Mouse (Mus musculus): Measurements from ENCODE around the gene Haus8. TPM values are rescaled to one million over a fixed set of nuclear protein-coding genes. Genes with fewer than 3 reads are reported as not detected.
"Not testable (repeated sequence)": the region's sequence is repeated elsewhere in the genome, so short reads cannot be mapped to it uniquely, and the experiment has no call there.

Haus8 gene
- total and polyA plus RNA-seq, 2 experiments = 2.8 to 4.0 TPM

GRCm38 (mm10) chr8:71302788-71303187, 30.1 kb upstream of the Haus8 start:
- Histone ChIP-seq H3K27ac (replicated peaks; ENCODE audit: insufficient read depth, low read depth, low read length) (no peak overlapping the region), H3K4me3 (ENCODE audit: insufficient read depth, low read depth, low read length) (no peak overlapping the region), H3K9ac (ENCODE audit: low read depth, low read length) (no peak overlapping the region), H3K27me3 (ENCODE audit: control insufficient read depth, insufficient read depth, low read length) (no peaks in the 10 kb centered on the region), H3K4me1 (ENCODE audit: control insufficient read depth, insufficient read depth, low read length) (peaks cover 18% of the 10 kb centered on the region), H3K79me2 (ENCODE audit: control insufficient read depth, insufficient read depth, low read length) (peaks cover 21% of the 10 kb centered on the region; the same call in 1 of the 2 replicates), H3K36me3 (ENCODE audit: control insufficient read depth, insufficient read depth, low read length) (no peaks in the 10 kb centered on the region)
- 100% methylated on average over 1 of the region's 1 CpGs for WGBS
- DNase-seq (ENCODE audit: extremely low read depth, low read depth, low spot score) = no peak
- no peak for TF ChIP-seq POLR2A (IDR thresholded peaks at IDR 0.05; ENCODE audit: extremely low read depth, insufficient read depth, low read length)
- TF ChIP-seq CTCF (IDR thresholded peaks at IDR 0.05; ENCODE audit: low read depth, low read length) = no peak

GRCm38 (mm10) chr8:71299716-71300115, 27.0 kb upstream of the Haus8 start:
- no peak overlapping the region for H3K9ac ChIP-seq (ENCODE audit: low read depth, low read length)

GRCm38 (mm10) chr8:71297439-71297838, 24.7 kb upstream of the Haus8 start:
- H3K9ac ChIP-seq (ENCODE audit: low read depth, low read length) = no peak overlapping the region
- H3K27me3 ChIP-seq (ENCODE audit: control insufficient read depth, insufficient read depth, low read length) = no peaks in the 10 kb centered on the region
- no peak for DNase-seq (ENCODE audit: extremely low read depth, low read depth, low spot score)
- no peak overlapping the region for H3K27ac ChIP-seq (replicated peaks; ENCODE audit: insufficient read depth, low read depth, low read length)
- 59% methylated on average over 1 of the region's 1 CpGs for WGBS
- peaks cover 25% of the 10 kb centered on the region for H3K4me1 ChIP-seq (ENCODE audit: control insufficient read depth, insufficient read depth, low read length)
- no peak for TF ChIP-seq POLR2A (IDR thresholded peaks at IDR 0.05; ENCODE audit: extremely low read depth, insufficient read depth, low read length)
- TF ChIP-seq CTCF (IDR thresholded peaks at IDR 0.05; ENCODE audit: low read depth, low read length) = no peak
- H3K4me3 ChIP-seq (ENCODE audit: insufficient read depth, low read depth, low read length) = no peak overlapping the region
- H3K36me3 ChIP-seq (ENCODE audit: control insufficient read depth, insufficient read depth, low read length) = no peaks in the 10 kb centered on the region
- H3K79me2 ChIP-seq (ENCODE audit: control insufficient read depth, insufficient read depth, low read length) = peaks cover 14% of the 10 kb centered on the region; the same call in 1 of the 2 replicates

More at GRCm38 (mm10) chr8:71299716-71300115, 27.0 kb upstream of the Haus8 start:
- WGBS = 19% methylated on average over 3 of the region's 3 CpGs
- no peaks in the 10 kb centered on the region for H3K36me3 ChIP-seq (ENCODE audit: control insufficient read depth, insufficient read depth, low read length)
- peaks cover 14% of the 10 kb centered on the region; the same call in 1 of the 2 replicates for H3K79me2 ChIP-seq (ENCODE audit: control insufficient read depth, insufficient read depth, low read length)
- peaks cover 25% of the 10 kb centered on the region for H3K4me1 ChIP-seq (ENCODE audit: control insufficient read depth, insufficient read depth, low read length)
- peak overlapping the region; percentile 57 for H3K27ac ChIP-seq (replicated peaks; ENCODE audit: insufficient read depth, low read depth, low read length)
- peak; percentile 84 for DNase-seq (ENCODE audit: extremely low read depth, low read depth, low spot score)
- no peak for TF ChIP-seq POLR2A (IDR thresholded peaks at IDR 0.05; ENCODE audit: extremely low read depth, insufficient read depth, low read length)
- no peak for TF ChIP-seq CTCF (IDR thresholded peaks at IDR 0.05; ENCODE audit: low read depth, low read length)
- H3K27me3 ChIP-seq (ENCODE audit: control insufficient read depth, insufficient read depth, low read length) = no peaks in the 10 kb centered on the region
- no peak overlapping the region for H3K4me3 ChIP-seq (ENCODE audit: insufficient read depth, low read depth, low read length)

- Histone ChIP-seq H3K4me1 (ENCODE audit: control insufficient read depth, insufficient read depth, low read length) (peaks cover 25% of the 10 kb centered on the region), H3K4me3 (ENCODE audit: insufficient read depth, low read depth, low read length) (no peak overlapping the region), H3K27me3 (ENCODE audit: control insufficient read depth, insufficient read depth, low read length) (no peaks in the 10 kb centered on the region), H3K27ac (replicated peaks; ENCODE audit: insufficient read depth, low read depth, low read length) (peak overlapping the region; percentile 65), H3K9ac (ENCODE audit: low read depth, low read length) (no peak overlapping the region), H3K79me2 (ENCODE audit: control insufficient read depth, insufficient read depth, low read length) (peaks cover 11% of the 10 kb centered on the region; the same call in 1 of the 2 replicates), H3K36me3 (ENCODE audit: control insufficient read depth, insufficient read depth, low read length) (no peaks in the 10 kb centered on the region)
- WGBS = 15% methylated on average over 2 of the region's 2 CpGs
- peak; percentile 63 for DNase-seq (ENCODE audit: extremely low read depth, low read depth, low spot score)
- no peak for TF ChIP-seq POLR2A (IDR thresholded peaks at IDR 0.05; ENCODE audit: extremely low read depth, insufficient read depth, low read length)
- no peak for TF ChIP-seq CTCF (IDR thresholded peaks at IDR 0.05; ENCODE audit: low read depth, low read length)
These were observed 24.1 kb upstream of the Haus8 start for GRCm38 (mm10) chr8:71296784-71297183.

GRCm38 (mm10) chr8:71296188-71296621, 23.5 kb upstream of the Haus8 start:
- peak overlapping the region; percentile 65 for H3K27ac ChIP-seq (replicated peaks; ENCODE audit: insufficient read depth, low read depth, low read length)
- no peak overlapping the region for H3K9ac ChIP-seq (ENCODE audit: low read depth, low read length)
- H3K36me3 ChIP-seq (ENCODE audit: control insufficient read depth, insufficient read depth, low read length) = no peaks in the 10 kb centered on the region
- TF ChIP-seq POLR2A (IDR thresholded peaks at IDR 0.05; ENCODE audit: extremely low read depth, insufficient read depth, low read length) (no peak), CTCF (IDR thresholded peaks at IDR 0.05; ENCODE audit: low read depth, low read length) (no peak)
- H3K4me3 ChIP-seq (ENCODE audit: insufficient read depth, low read depth, low read length) = no peak overlapping the region
- H3K4me1 ChIP-seq (ENCODE audit: control insufficient read depth, insufficient read depth, low read length) = peaks cover 29% of the 10 kb centered on the region
- peaks cover 8% of the 10 kb centered on the region; the same call in 1 of the 2 replicates for H3K79me2 ChIP-seq (ENCODE audit: control insufficient read depth, insufficient read depth, low read length)
- DNase-seq (ENCODE audit: extremely low read depth, low read depth, low spot score) = peak; percentile 35
- H3K27me3 ChIP-seq (ENCODE audit: control insufficient read depth, insufficient read depth, low read length) = no peaks in the 10 kb centered on the region
- WGBS = 85% methylated on average over 2 of the region's 2 CpGs

- 74% methylated on average over 3 of the region's 3 CpGs for WGBS
- H3K4me3 ChIP-seq (ENCODE audit: insufficient read depth, low read depth, low read length); H3K9ac ChIP-seq (ENCODE audit: low read depth, low read length); H3K27ac ChIP-seq (replicated peaks; ENCODE audit: insufficient read depth, low read depth, low read length); H3K27me3 ChIP-seq (ENCODE audit: control insufficient read depth, insufficient read depth, low read length); DNase-seq (ENCODE audit: extremely low read depth, low read depth, low spot score); H3K36me3 ChIP-seq (ENCODE audit: control insufficient read depth, insufficient read depth, low read length): not testable (repeated sequence)
- H3K79me2 ChIP-seq (ENCODE audit: control insufficient read depth, insufficient read depth, low read length) = peaks cover 14% of the 10 kb centered on the region
- peaks cover 23% of the 10 kb centered on the region for H3K4me1 ChIP-seq (ENCODE audit: control insufficient read depth, insufficient read depth, low read length)
These were observed 21.2 kb upstream of the Haus8 start for GRCm38 (mm10) chr8:71293930-71294329.
